Comparison of ENCODE assay signal across 10 mouse cellular contexts in genomic region chr4:135158724-135159409, GRCm38 (mm10). TPM values are rescaled to one million over a fixed set of nuclear protein-coding genes. Genes with fewer than 3 reads are reported as not detected.
DNase-seq lines count a peak whose midpoint lies in the region; ATAC-seq and TF ChIP-seq lines count a peak whose summit lies in the region.
"Had no signal": no experiment of that assay in that cellular context is flagged by ENCODE, and none has a peak within 500 bp of the region (broad histone marks: within the 10 kb centered on the region; RNA-seq: fewer than 3 reads in every experiment).

No protein-coding gene starts in this region.

- H3K9me3 ChIP-seq in megakaryocyte, embryonic 14.5 days: no peaks in the 10 kb centered on the region
- H3K9me3 ChIP-seq in stomach, embryonic 14.5 days (ENCODE audit: control insufficient read depth, low read depth, low read length): no peaks in the 10 kb centered on the region
- no peaks in the 10 kb centered on the region for H3K9me3 ChIP-seq in forebrain, postnatal 0 days (ENCODE audit: low read length)

- H3K4me3 ChIP-seq in megakaryocyte, embryonic 14.5 days (replicated peaks): peak overlapping the region; percentile 28
- no peak overlapping the region for H3K4me3 ChIP-seq in stomach, embryonic 14.5 days (ENCODE audit: low read depth, low read length)
- no peak overlapping the region for H3K4me3 ChIP-seq in forebrain, postnatal 0 days (ENCODE audit: low read depth, low read length)

- no peak for TF ChIP-seq CTCF in forebrain, postnatal 0 days (IDR thresholded peaks at IDR 0.05; ENCODE audit: low read depth)

- peaks cover 94% of the 10 kb centered on the region for H3K36me3 ChIP-seq in megakaryocyte, embryonic 14.5 days (replicated peaks; ENCODE audit: low read length)
- H3K36me3 ChIP-seq in stomach, embryonic 14.5 days (ENCODE audit: control insufficient read depth, insufficient read depth, low read length): no peaks in the 10 kb centered on the region
- no peaks in the 10 kb centered on the region for H3K36me3 ChIP-seq in forebrain, postnatal 0 days (ENCODE audit: insufficient read depth)

- H3K9ac ChIP-seq in stomach, embryonic 14.5 days (replicated peaks; ENCODE audit: low read depth, low read length): no peak overlapping the region
- H3K9ac ChIP-seq in forebrain, postnatal 0 days: no peak overlapping the region

- intact Hi-C loops in heart, postnatal 10 days (cut with DNase I): no loop called here

- WGBS in stomach, embryonic 14.5 days: 9% methylated on average over 9 of the region's 9 CpGs
- 9% methylated on average over 9 of the region's 9 CpGs for WGBS in forebrain, postnatal 0 days

- peaks cover 91% of the 10 kb centered on the region for H3K4me1 ChIP-seq in megakaryocyte, embryonic 14.5 days
- no peaks in the 10 kb centered on the region for H3K4me1 ChIP-seq in stomach, embryonic 14.5 days (ENCODE audit: control insufficient read depth, insufficient read depth, low read length)
- H3K4me1 ChIP-seq in forebrain, postnatal 0 days (ENCODE audit: insufficient read depth): no peaks in the 10 kb centered on the region

- peak; percentile 91 for DNase-seq in ES-CJ7 (ENCODE audit: low read depth, low spot score)
- DNase-seq in induced T-regulatory cell, adult 2 months (ENCODE audit: low read depth): peak; percentile 85
- no peak for DNase-seq in heart, postnatal 10 days
- no peak for DNase-seq in forebrain, postnatal 0 days
- DNase-seq: kidney, postnatal 4 days had no signal

- no peak overlapping the region for H3K27ac ChIP-seq in stomach, embryonic 14.5 days (ENCODE audit: low read length)
- no peak overlapping the region for H3K27ac ChIP-seq in forebrain, postnatal 0 days (ENCODE audit: low read depth, low read length)

- ATAC-seq in megakaryocyte, adult 5-6 weeks (ENCODE audit: poor library complexity, severe bottlenecking): no peak
- ATAC-seq in stomach, embryonic 14.5 days (ENCODE audit: insufficient number of reproducible peaks, insufficient read depth, low FRiP score, low read depth): peak; percentile 69; the same call in 1 of the 2 replicates
- ATAC-seq in frontal cortex, adult (ENCODE audit: low TSS enrichment): no peak
- ATAC-seq in forebrain, postnatal 0 days: no peak

- no peaks in the 10 kb centered on the region for H3K27me3 ChIP-seq in megakaryocyte, embryonic 14.5 days (replicated peaks)
- peaks cover 42% of the 10 kb centered on the region for H3K27me3 ChIP-seq in stomach, embryonic 14.5 days (ENCODE audit: control insufficient read depth, insufficient read depth, low read length)
- H3K27me3 ChIP-seq in forebrain, postnatal 0 days (ENCODE audit: insufficient read depth, low read length): peaks cover 49% of the 10 kb centered on the region

- H3K4me2 ChIP-seq in stomach, embryonic 14.5 days (replicated peaks; ENCODE audit: low read depth, low read length): no peak overlapping the region
- no peak overlapping the region for H3K4me2 ChIP-seq in forebrain, postnatal 0 days (ENCODE audit: low read depth)

RNA-seq across cellular contexts. Expression of gene Runx3, which starts 38.4 kb away (rescaled TPM):
- polyA plus RNA-seq in megakaryocyte, embryonic 14.5 days (2012; ENCODE audit: insufficient read depth, low replicate concordance): 128 and 414 TPM in 2 replicates
- 18.1 and 20.8 TPM in 2 replicates for total RNA-seq in megakaryocyte, adult 5-6 weeks (2015)
- 4.3 and 6.5 TPM in 2 replicates for total RNA-seq in megakaryocyte, adult 5-6 weeks (2017)
- polyA plus RNA-seq in stomach, embryonic 14.5 days (2014; fragmentation: Nextera tagmentation; extraction: Ambion mirVana): 0.14 and 0.21 TPM in 2 replicates
- total RNA-seq in heart, postnatal 10 days (2021): under 1 TPM; 0.26 to 0.32 TPM
- not detected in 2 replicates for total RNA-seq in forebrain, postnatal 0 days (2014; rRNA removed)
- not detected in 2 replicates for polyA plus RNA-seq in forebrain, postnatal 0 days (2015; fragmentation: Nextera tagmentation; extraction: Ambion mirVana)
- total RNA-seq: left cerebral cortex, postnatal 36 days had no signal

Comparison
In these comparisons a context has a peak if more than half of its experiments do, and no peak if none do; other contexts are left out.
1. DNase-seq: peak in ES-CJ7 (single experiment) and induced T-regulatory cell, adult 2 months (single experiment); none in heart, postnatal 10 days (0 of 2) and forebrain, postnatal 0 days (single experiment).